Mouse (Mus musculus) heart, postnatal 0 days (tissue): ENCODE measurements at regions not wholly inside any gene's neighbourhood (a gene's known extent, or its start where the extent isn't known, plus 50 kb on each side); places are given as distances from the start of the nearest gene placed in this dataset.

ENCODE experiments used
- ATAC-seq: fragments of 200-750 bp; cut with Nextera tagmentation; 2 replicates; pipeline ENCODE4 v1.8.0; 2017; ENCODE audit warnings: low read depth, moderate number of reproducible peaks, moderate library complexity; ENCODE audit not compliant: insufficient read depth
- DNase-seq: peaks from one replicate; pipeline ENCODE4 v3.0.0-alpha.2; 2016; ENCODE audit warnings: low spot score
- H3K27ac ChIP-seq: fragments of 300-500 bp; sonication (generic); 2 replicates; pipeline ENCODE4 v1.5.1; 2014; ENCODE audit warnings: low read depth, mild to moderate bottlenecking
- H3K27me3 ChIP-seq: fragments of 300-500 bp; sonication (generic); 2 replicates; pipeline ENCODE4 v1.6.1; 2014; ENCODE audit warnings: low read length, mixed read lengths; ENCODE audit not compliant: control insufficient read depth, insufficient read depth
- H3K36me3 ChIP-seq: fragments of 300-500 bp; sonication (generic); replicated peaks from 2 replicates; pipeline ENCODE4 v1.6.1; 2014; ENCODE audit warnings: low read length, mixed read lengths; ENCODE audit not compliant: control insufficient read depth, insufficient read depth
- H3K4me1 ChIP-seq: fragments of 300-500 bp; sonication (generic); 2 replicates; pipeline ENCODE4 v1.6.1; 2014; ENCODE audit warnings: antibody characterized with exemption; ENCODE audit not compliant: control insufficient read depth, insufficient read depth
- H3K4me2 ChIP-seq: fragments of 300-500 bp; sonication (generic); 2 replicates; pipeline ENCODE4 v1.6.1; 2014; ENCODE audit warnings: low read depth, mild to moderate bottlenecking, low read length, moderate library complexity
- H3K4me3 ChIP-seq: fragments of 300-500 bp; sonication (generic); 2 replicates; pipeline ENCODE4 v1.5.1; 2014; ENCODE audit warnings: low read depth, low read length
- H3K9ac ChIP-seq: fragments of 300-500 bp; sonication (generic); replicated peaks from 2 replicates; pipeline ENCODE4 v1.6.1; 2014; ENCODE audit warnings: low read depth, low read length, mixed read lengths
- H3K9me3 ChIP-seq: fragments of 300-500 bp; sonication (generic); replicated peaks from 2 replicates; pipeline ENCODE4 v1.6.1; 2016; ENCODE audit warnings: low read length; ENCODE audit not compliant: control insufficient read depth
- CTCF ChIP-seq: IDR thresholded peaks from 2 replicates; pipeline ENCODE4 v1.5.1; 2016; ENCODE audit warnings: antibody characterized with exemption, control low read depth, low read depth
- EP300 ChIP-seq: IDR thresholded peaks from 2 replicates; pipeline ENCODE4 v1.6.1; 2016; ENCODE audit warnings: antibody characterized with exemption, low read depth
- WGBS: fragments of 180-500 bp; shearing (Covaris S2); extraction: QIAGEN DNeasy Blood & Tissue Kit; methylation state at CpG from one replicate; pipeline ENCODE4 v1.1.7; 2014; 5-methylcytosine and 5-hydroxymethylcytosine counted together

GRCm38 (mm10) chrX:11088506-11088905 is 210.6 kb upstream of the H2al1a start:
- Histone ChIP-seq H3K4me2 (peak overlapping the region; percentile 51), H3K27me3 (no peaks in the 10 kb centered on the region), H3K36me3 (no peaks in the 10 kb centered on the region), H3K4me3 (peak overlapping the region; percentile 24; the same call in 1 of the 2 replicates), H3K27ac (no peak overlapping the region), H3K9ac (no peak overlapping the region), H3K4me1 (no peaks in the 10 kb centered on the region), H3K9me3 (no peaks in the 10 kb centered on the region)
- 41% methylated on average over 10 of the region's 10 CpGs for WGBS
- no peak for TF ChIP-seq EP300
- no peak for TF ChIP-seq CTCF
- DNase-seq (no peak), ATAC-seq (no peak)

GRCm38 (mm10) chrX:11090432-11090831 is 208.6 kb upstream of the H2al1a start:
- no peaks in the 10 kb centered on the region for H3K9me3 ChIP-seq
- WGBS = 20% methylated on average over 7 of the region's 7 CpGs
- ATAC-seq = peak; percentile 47; the same call in 1 of the 2 replicates

GRCm38 (mm10) chrX:11097581-11098254 is 201.3 kb upstream of the H2al1a start:
- Histone ChIP-seq H3K4me3 (no peak overlapping the region), H3K27ac (no peak overlapping the region), H3K9ac (no peak overlapping the region), H3K36me3 (no peaks in the 10 kb centered on the region), H3K4me1 (no peaks in the 10 kb centered on the region), H3K27me3 (no peaks in the 10 kb centered on the region; the same call in 1 of the 2 replicates), H3K4me2 (no peak overlapping the region), H3K9me3 (no peaks in the 10 kb centered on the region)
- TF ChIP-seq EP300 (no peak), CTCF (no peak)
- no peak for DNase-seq
- WGBS = 66% methylated on average over 9 of the region's 9 CpGs
- ATAC-seq = no peak

More at GRCm38 (mm10) chrX:11090432-11090831, 208.6 kb upstream of the H2al1a start:
- no peak for TF ChIP-seq EP300
- TF ChIP-seq CTCF = peak; percentile 44
- DNase-seq = peak; percentile 22
- Histone ChIP-seq H3K36me3 (no peaks in the 10 kb centered on the region), H3K27ac (no peak overlapping the region), H3K4me1 (no peaks in the 10 kb centered on the region), H3K27me3 (no peaks in the 10 kb centered on the region), H3K9ac (no peak overlapping the region), H3K4me3 (no peak overlapping the region), H3K4me2 (no peak overlapping the region)

GRCm38 (mm10) chrX:11098366-11098765 is 200.7 kb upstream of the H2al1a start:
- DNase-seq (no peak), ATAC-seq (no peak)
- Histone ChIP-seq H3K9ac (no peak overlapping the region), H3K9me3 (no peaks in the 10 kb centered on the region), H3K4me3 (no peak overlapping the region), H3K27me3 (no peaks in the 10 kb centered on the region; the same call in 1 of the 2 replicates), H3K4me2 (no peak overlapping the region), H3K4me1 (no peaks in the 10 kb centered on the region), H3K36me3 (no peaks in the 10 kb centered on the region), H3K27ac (no peak overlapping the region)
- 56% methylated on average over 4 of the region's 4 CpGs for WGBS
- TF ChIP-seq CTCF (no peak), EP300 (no peak)

DNA sequence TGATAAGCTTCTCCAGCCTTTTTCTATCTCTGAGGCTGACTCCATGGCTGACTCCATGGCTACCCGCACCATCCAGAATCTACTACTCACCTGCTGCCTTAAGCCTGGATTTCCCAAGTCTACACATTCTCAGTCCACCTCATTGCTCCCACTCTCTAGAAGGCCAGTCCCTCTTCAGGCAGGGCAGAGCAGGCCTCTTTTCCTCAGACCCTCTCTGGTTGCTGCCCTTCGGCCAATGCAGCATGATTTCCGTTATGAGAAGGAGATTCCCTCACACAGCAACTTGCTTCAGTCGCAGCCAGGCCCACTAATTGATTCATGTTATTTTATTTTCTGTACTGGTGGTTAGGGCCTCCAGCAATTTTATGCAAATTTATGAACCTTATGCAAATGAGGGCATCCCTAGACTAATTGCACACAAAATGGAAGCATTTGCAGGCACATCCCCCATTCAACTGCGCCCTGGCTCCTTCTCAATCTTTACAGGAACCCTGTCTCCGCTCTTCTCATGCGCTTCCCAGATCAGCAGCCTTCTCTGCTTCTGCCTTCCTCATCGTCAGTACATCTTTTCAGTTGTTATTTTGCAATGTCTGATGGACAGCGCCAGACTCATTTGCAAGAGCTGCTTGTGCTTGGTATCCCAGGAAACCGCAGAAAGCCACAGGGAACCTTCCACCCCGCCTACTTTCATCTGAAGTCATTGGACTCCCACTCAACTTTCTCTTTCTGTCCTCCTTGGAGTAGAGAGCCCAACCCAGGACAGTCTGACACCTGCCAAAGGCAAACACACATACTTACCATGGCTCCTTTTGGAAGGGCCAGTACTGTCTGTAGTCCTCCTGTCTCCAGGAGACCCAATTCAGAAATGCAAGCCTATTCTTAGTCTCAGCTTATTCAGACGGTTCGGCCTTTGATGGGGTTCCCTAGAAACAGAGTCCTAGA is 199.6 kb upstream of the H2al1a start:
- DNase-seq (no peak), ATAC-seq (no peak)
- Histone ChIP-seq H3K4me2 (no peak overlapping the region), H3K27me3 (no peaks in the 10 kb centered on the region; the same call in 1 of the 2 replicates), H3K36me3 (no peaks in the 10 kb centered on the region), H3K9me3 (no peaks in the 10 kb centered on the region), H3K9ac (no peak overlapping the region), H3K4me3 (no peak overlapping the region), H3K27ac (no peak overlapping the region), H3K4me1 (no peaks in the 10 kb centered on the region)
- 69% methylated on average over 13 of the region's 13 CpGs for WGBS
- TF ChIP-seq EP300 (no peak), CTCF (no peak)
